Mouse (Mus musculus) forebrain, embryonic 11.5 days (tissue): ENCODE results near the gene Olfr1284. TPM values are rescaled to one million over a fixed set of nuclear protein-coding genes. Genes with fewer than 3 reads are reported as not detected.
"Not testable (repeated sequence)": the region's sequence is repeated elsewhere in the genome, so short reads cannot be mapped to it uniquely, and the experiment has no call there.

Experiments used
- ATAC-seq: fragments of 200-750 bp; cut with Nextera tagmentation; replicated peaks from 2 replicates; pipeline ENCODE4 v1.8.0; 2017; ENCODE audit warnings: moderate TSS enrichment; ENCODE audit not compliant: low FRiP score
- DNase-seq: peaks from one replicate; pipeline ENCODE4 v3.0.0-alpha.2; 2017; ENCODE audit warnings: low spot score
- H3K27ac ChIP-seq: fragments of 300-500 bp; sonication (generic); 2 replicates; pipeline ENCODE4 v1.5.1; 2014; ENCODE audit warnings: low read depth, low read length
- H3K27me3 ChIP-seq: fragments of 300-500 bp; sonication (generic); 2 replicates; pipeline ENCODE4 v1.6.1; 2014; ENCODE audit warnings: mild to moderate bottlenecking, low read length, mixed read lengths; ENCODE audit not compliant: control insufficient read depth, insufficient read depth
- H3K36me3 ChIP-seq: fragments of 300-500 bp; sonication (generic); 2 replicates; pipeline ENCODE4 v1.6.1; 2014; ENCODE audit warnings: mild to moderate bottlenecking, low read length, moderate library complexity, mixed read lengths; ENCODE audit not compliant: control insufficient read depth, insufficient read depth
- H3K4me1 ChIP-seq: fragments of 300-500 bp; sonication (generic); replicated peaks from 2 replicates; pipeline ENCODE4 v1.6.1; 2014; ENCODE audit warnings: low read length, mixed read lengths; ENCODE audit not compliant: control insufficient read depth, insufficient read depth
- H3K4me2 ChIP-seq: fragments of 300-500 bp; sonication (generic); 2 replicates; pipeline ENCODE4 v1.6.1; 2014; ENCODE audit warnings: low read depth, mild to moderate bottlenecking, low read length, moderate library complexity, mixed read lengths; ENCODE audit not compliant: severe bottlenecking
- H3K4me3 ChIP-seq: fragments of 300-500 bp; sonication (generic); 2 replicates; pipeline ENCODE4 v1.5.1; 2014; ENCODE audit warnings: low read depth, low read length
- H3K9ac ChIP-seq: fragments of 300-500 bp; sonication (generic); 2 replicates; pipeline ENCODE4 v1.6.1; 2014; ENCODE audit warnings: low read length
- H3K9me3 ChIP-seq: fragments of 300-500 bp; sonication (generic); 2 replicates; pipeline ENCODE4 v1.6.1; 2016; ENCODE audit warnings: low read length, mixed read lengths; ENCODE audit not compliant: control insufficient read depth
- WGBS: fragments of 180-500 bp; shearing (Covaris S2); extraction: QIAGEN DNeasy Blood & Tissue Kit; methylation state at CpG from one replicate; pipeline ENCODE4 v1.1.7; 2014; 5-methylcytosine and 5-hydroxymethylcytosine counted together
- polyA plus RNA-seq: library from polyadenylated mRNA; unstranded; fragments of >200 nt; fragmentation: Nextera tagmentation; extraction: Ambion mirVana; gene quantifications from 2 replicates; pipeline ENCODE4 v1.2.1, GENCODE M21; 2014

The Olfr1284 gene
- not detected in 2 replicates for polyA plus RNA-seq

GRCm38 (mm10) chr2:111375222-111375621 is at the start of gene Olfr1284:
Gene Olfr1284, plus strand, starts transcription at chr2:111375522.
- Histone ChIP-seq H3K9ac (no peak within 1 kb of the TSS), H3K4me1 (no peaks in the 10 kb centered on the region), H3K27me3 (no peaks in the 10 kb centered on the region), H3K27ac (no peak within 1 kb of the TSS), H3K36me3 (no peaks in the 10 kb centered on the region), H3K9me3 (no peaks in the 10 kb centered on the region), H3K4me2 (no peak within 1 kb of the TSS), H3K4me3 (no peak within 1 kb of the TSS)
- DNase-seq (no peak), ATAC-seq (no peak)
- WGBS = 79% methylated on average over 1 of the region's 1 CpGs

- ATAC-seq (no peak), DNase-seq (no peak)
- Histone ChIP-seq H3K4me3 (no peak within 1 kb of the TSS), H3K4me2 (no peak within 1 kb of the TSS), H3K4me1 (no peaks in the 10 kb centered on the region), H3K9ac (no peak within 1 kb of the TSS), H3K27me3 (no peaks in the 10 kb centered on the region), H3K27ac (no peak within 1 kb of the TSS), H3K36me3 (no peaks in the 10 kb centered on the region), H3K9me3 (no peaks in the 10 kb centered on the region)
- WGBS = 79% methylated on average over 2 of the region's 2 CpGs
Measured at GRCm38 (mm10) chr2:111326220-111326619, 49.1 kb upstream of the Olfr1284 start, which contains the start of gene Olfr1281. Gene Olfr1281, plus strand, starts transcription at chr2:111326520.

GRCm38 (mm10) chr2:111333721-111334120 is 41.6 kb upstream of the Olfr1284 start:
- H3K27me3 ChIP-seq, ATAC-seq, H3K36me3 ChIP-seq, H3K9ac ChIP-seq, DNase-seq, H3K9me3 ChIP-seq, H3K27ac ChIP-seq, H3K4me3 ChIP-seq, H3K4me1 ChIP-seq, H3K4me2 ChIP-seq: not testable (repeated sequence)
- 96% methylated on average over 5 of the region's 5 CpGs for WGBS

GRCm38 (mm10) chr2:111335976-111336375 is 39.3 kb upstream of the Olfr1284 start, which contains the start of gene Olfr1282:
Gene Olfr1282, minus strand, starts transcription at chr2:111336076.
- no peak for ATAC-seq
- Histone ChIP-seq H3K9ac (no peak within 1 kb of the TSS), H3K4me3 (no peak within 1 kb of the TSS), H3K4me1 (no peaks in the 10 kb centered on the region), H3K27me3 (no peaks in the 10 kb centered on the region), H3K36me3 (no peaks in the 10 kb centered on the region), H3K9me3 (no peaks in the 10 kb centered on the region), H3K4me2 (no peak within 1 kb of the TSS), H3K27ac (no peak within 1 kb of the TSS)
- WGBS = 80% methylated on average over 2 of the region's 2 CpGs
- no peak for DNase-seq

- Histone ChIP-seq H3K9me3 (no peaks in the 10 kb centered on the region), H3K9ac (no peak within 1 kb of the TSS), H3K4me3 (no peak within 1 kb of the TSS), H3K36me3 (no peaks in the 10 kb centered on the region), H3K4me2 (no peak within 1 kb of the TSS), H3K27me3 (no peaks in the 10 kb centered on the region), H3K27ac (no peak within 1 kb of the TSS), H3K4me1 (no peaks in the 10 kb centered on the region)
- WGBS = 87% methylated on average over 2 of the region's 2 CpGs
- ATAC-seq (no peak), DNase-seq (no peak)
Measured at GRCm38 (mm10) chr2:111366490-111366889, 8.8 kb upstream of the Olfr1284 start, which contains the start of gene Olfr1283. Gene Olfr1283, plus strand, starts transcription at chr2:111366790.

GRCm38 (mm10) chr2:111422931-111423330 is 47.6 kb downstream of the Olfr1284 start, which contains the start of gene Olfr1286:
Gene Olfr1286, minus strand, starts transcription at chr2:111423115.
- H3K9ac ChIP-seq = no peak within 1 kb of the TSS
- no peak for DNase-seq
- H3K36me3 ChIP-seq = no peaks in the 10 kb centered on the region
- whole genome bisulfite sequencing = 79% methylated on average over 1 of the region's 1 CpGs
- H3K4me2 ChIP-seq = no peak within 1 kb of the TSS
- no peaks in the 10 kb centered on the region for H3K9me3 ChIP-seq
- H3K27ac ChIP-seq = no peak within 1 kb of the TSS
- no peaks in the 10 kb centered on the region for H3K27me3 ChIP-seq
- H3K4me3 ChIP-seq = no peak within 1 kb of the TSS
- no peaks in the 10 kb centered on the region for H3K4me1 ChIP-seq
- no peak for ATAC-seq

Other genes with a start within 250 kb of the Olfr1284 start
- gene Gm15130, start 222.6 kb upstream of the Olfr1284 start, polyA plus RNA-seq = not detected in 2 replicates
- gene 4930430A15Rik, start 145.9 kb upstream of the Olfr1284 start, polyA plus RNA-seq = not detected in 2 replicates
- not detected in 2 replicates for gene Olfr1275, start 140.2 kb upstream of the Olfr1284 start, polyA plus RNA-seq
- gene Olfr1276, start 121.0 kb upstream of the Olfr1284 start, polyA plus RNA-seq = not detected in 2 replicates
- gene Olfr1277, start 101.4 kb upstream of the Olfr1284 start, polyA plus RNA-seq = not detected in 2 replicates
- gene Olfr1278, start 85.4 kb upstream of the Olfr1284 start, polyA plus RNA-seq = not detected in 2 replicates
- not detected in 2 replicates for gene Olfr1279, start 74.9 kb upstream of the Olfr1284 start, polyA plus RNA-seq
- not detected in 2 replicates for gene Olfr1280, start 61.5 kb upstream of the Olfr1284 start, polyA plus RNA-seq
- gene Olfr1281, start 49.0 kb upstream of the Olfr1284 start, polyA plus RNA-seq = not detected in 2 replicates
- gene Olfr1282, start 39.4 kb upstream of the Olfr1284 start, polyA plus RNA-seq = not detected in 2 replicates
- gene Olfr1283, start 8.7 kb upstream of the Olfr1284 start, polyA plus RNA-seq = not detected in 2 replicates
- not detected in 2 replicates for gene Olfr1286, start 47.6 kb downstream of the Olfr1284 start, polyA plus RNA-seq
- gene Olfr1287, start 73.6 kb downstream of the Olfr1284 start, polyA plus RNA-seq = not detected in 2 replicates
- gene Olfr1288, start 98.6 kb downstream of the Olfr1284 start, polyA plus RNA-seq = not detected in 2 replicates
- gene Olfr1289, start 105.3 kb downstream of the Olfr1284 start, polyA plus RNA-seq = not detected in 2 replicates
- gene Olfr1290, start 118.3 kb downstream of the Olfr1284 start, polyA plus RNA-seq = not detected in 2 replicates
- not detected in 2 replicates for gene Olfr1291-ps1, start 121.7 kb downstream of the Olfr1284 start, polyA plus RNA-seq
- gene Olfr1293-ps, start 149.7 kb downstream of the Olfr1284 start, polyA plus RNA-seq = not detected in 2 replicates
- gene Olfr1294, start 164.8 kb downstream of the Olfr1284 start, polyA plus RNA-seq = not detected in 2 replicates
- gene Olfr1295, start 194.2 kb downstream of the Olfr1284 start, polyA plus RNA-seq = not detected in 2 replicates